8 mouse cellular contexts compared by ENCODE assay signal in genomic region chr1:73999533-73999932, GRCm38 (mm10).
DNase-seq lines count a peak whose midpoint lies in the region; ATAC-seq and TF ChIP-seq lines count a peak whose summit lies in the region.

No protein-coding gene starts in this region.

- no peak for TF ChIP-seq CTCF in cortical plate, adult 2 months (IDR thresholded peaks at IDR 0.05; ENCODE audit: extremely low read depth, insufficient read depth, low read length)

- H3K9ac ChIP-seq in limb, embryonic 13.5 days, result peak overlapping the region; percentile 13; the same call in 1 of the 2 replicates

- H3K27me3 ChIP-seq in limb, embryonic 13.5 days, result no peaks in the 10 kb centered on the region

- DNase-seq in kidney, adult 9 months, result peak; percentile 33
- no peak for DNase-seq in kidney, adult 8-10 months
- peak; percentile 20 for DNase-seq in NIH3T3 (ENCODE audit: low read depth)
- no peak for DNase-seq in thymus, postnatal 4 days
- DNase-seq in spleen, adult 18-20 months, result no peak

- WGBS in limb, embryonic 13.5 days, result 70% methylated on average over 5 of the region's 5 CpGs

- TF ChIP-seq POLR2A in cortical plate, adult 2 months (IDR thresholded peaks at IDR 0.05; ENCODE audit: extremely low read depth, insufficient read depth, low read length), result no peak

- H3K4me2 ChIP-seq in limb, embryonic 13.5 days (replicated peaks), result no peak overlapping the region

- H3K4me3 ChIP-seq in cortical plate, adult 2 months (ENCODE audit: insufficient read depth, low read length), result no peak overlapping the region
- no peak overlapping the region for H3K4me3 ChIP-seq in limb, embryonic 13.5 days

- H3K27ac ChIP-seq in cortical plate, adult 2 months (ENCODE audit: insufficient read depth, low read length), result peak overlapping the region; percentile 99
- peak overlapping the region; percentile 89 for H3K27ac ChIP-seq in limb, embryonic 13.5 days

- H3K36me3 ChIP-seq in limb, embryonic 13.5 days, result peaks cover 39% of the 10 kb centered on the region

- no peak for ATAC-seq in limb, embryonic 13.5 days (ENCODE audit: low FRiP score, low read depth)
- no peak for ATAC-seq in megakaryocyte-erythroid progenitor cell, adult 5-6 weeks (replicated peaks; ENCODE audit: low FRiP score, low TSS enrichment, poor library complexity, severe bottlenecking)

- H3K4me1 ChIP-seq in cortical plate, adult 2 months (ENCODE audit: control insufficient read depth, insufficient read depth, low read length), result no peaks in the 10 kb centered on the region
- peaks cover 55% of the 10 kb centered on the region for H3K4me1 ChIP-seq in limb, embryonic 13.5 days

- H3K9me3 ChIP-seq in limb, embryonic 13.5 days, result no peaks in the 10 kb centered on the region

Comparison
In these comparisons a context has a peak if more than half of its experiments do, and no peak if none do; other contexts are left out.
1. DNase-seq: peak in kidney, adult 9 months (single experiment) and NIH3T3 (single experiment); none in kidney, adult 8-10 months (0 of 2), thymus, postnatal 4 days (single experiment) and spleen, adult 18-20 months (0 of 2).